Mouse (Mus musculus): ENCODE results near the gene Ddc. TPM values are rescaled to one million over a fixed set of nuclear protein-coding genes. Genes with fewer than 3 reads are reported as not detected.

Ddc gene
- total and polyA plus RNA-seq, 3 experiments, result 0.07 to 0.08 TPM; not detected in 1

DNA sequence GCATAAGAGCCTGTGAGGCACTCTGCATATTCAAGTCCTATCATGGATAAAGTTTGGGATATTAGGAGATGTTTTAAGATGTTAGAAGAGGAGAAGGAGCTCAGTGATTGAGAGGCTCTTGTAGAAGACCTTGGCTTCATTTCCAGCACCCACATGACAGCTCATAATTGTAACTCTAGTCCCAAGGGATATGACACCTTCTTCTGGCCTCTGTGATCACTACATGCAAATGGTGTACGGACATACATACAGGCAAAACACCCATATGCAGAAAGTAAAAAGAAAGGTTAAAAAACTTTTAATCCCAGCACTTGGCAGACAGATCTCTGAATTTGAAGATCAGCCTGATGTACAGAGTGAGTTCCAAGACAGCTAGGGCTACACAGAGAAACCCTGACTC, 99.3 kb downstream of the Ddc start:
- TF ChIP-seq USF1 (IDR thresholded peaks at IDR 0.05; ENCODE audit: low read depth, low read length) (no peak), CHD2 (IDR thresholded peaks at IDR 0.05; ENCODE audit: low read length) (no peak), MAX (IDR thresholded peaks at IDR 0.05; ENCODE audit: low read length) (no peak), USF2 (IDR thresholded peaks at IDR 0.05; ENCODE audit: borderline replicate concordance in 1 of 2, insufficient read depth in 1 of 2, low read depth in 1 of 2, low read length in 2 of 2) (no peak), POLR2AphosphoS2 (IDR thresholded peaks at IDR 0.05; ENCODE audit: low read length) (no peak), MEF2A (IDR thresholded peaks at IDR 0.05; ENCODE audit: extremely low read depth, insufficient replicate concordance, low read depth, low read length, poor library complexity, severe bottlenecking) (no peak), ZMIZ1 (IDR thresholded peaks at IDR 0.05; ENCODE audit: low read depth, low read length) (no peak), EP300 (IDR thresholded peaks at IDR 0.05; ENCODE audit: low read depth in 1 of 2, low read length in 2 of 2) (no peak), NRF1 (IDR thresholded peaks at IDR 0.05; ENCODE audit: insufficient read depth, low read depth, low read length, poor library complexity, severe bottlenecking) (no peak), ZC3H11A (IDR thresholded peaks at IDR 0.05; ENCODE audit: low read depth, low read length) (no peak), BHLHE40 (IDR thresholded peaks at IDR 0.05; ENCODE audit: borderline replicate concordance, low read depth, low read length) (no peak), RCOR1 (IDR thresholded peaks at IDR 0.05; ENCODE audit: low read depth, low read length) (no peak), RAD21 (IDR thresholded peaks at IDR 0.05; ENCODE audit: low read depth, low read length) (no peak), NELFE (IDR thresholded peaks at IDR 0.05; ENCODE audit: low read depth, low read length) (no peak), TAL1 (IDR thresholded peaks at IDR 0.05; ENCODE audit: low read length) (no peak), GABPA (IDR thresholded peaks at IDR 0.05; ENCODE audit: low read depth, low read length) (no peak), GATA1 (IDR thresholded peaks at IDR 0.05; ENCODE audit: low read depth, low read length) (no peak), MYC (IDR thresholded peaks at IDR 0.05; ENCODE audit: low read depth, low read length) (no peak), SMC3 (IDR thresholded peaks at IDR 0.05; ENCODE audit: low read depth, low read length) (no peak)
- H3K36me3 ChIP-seq (ENCODE audit: control insufficient read depth in 1 of 2, insufficient read depth in 2 of 2, low read length in 2 of 2), result peaks cover 33 to 53% of the 10 kb centered on the region in 2 experiments

DNA sequence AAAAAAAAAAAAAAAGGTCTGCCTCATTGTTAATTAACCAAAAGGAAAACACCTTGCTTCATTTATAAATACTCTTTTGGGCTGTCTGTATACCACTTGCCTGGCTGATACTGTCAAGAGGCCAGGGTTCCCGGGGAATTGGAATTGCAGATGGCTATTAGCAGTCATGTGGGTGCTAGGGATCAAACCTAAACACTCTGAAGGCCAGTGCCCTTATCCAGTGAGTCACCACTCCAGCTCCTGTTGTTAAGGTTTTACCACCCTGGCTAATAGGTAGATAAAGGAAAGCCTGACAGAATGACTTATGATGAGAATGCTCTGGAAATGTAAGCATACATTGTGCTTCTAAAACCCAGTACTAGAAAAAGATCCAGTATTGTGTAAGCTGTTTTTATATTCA, 103.3 kb downstream of the Ddc start:
- Histone ChIP-seq H3K79me2 (ENCODE audit: control insufficient read depth, insufficient read depth, low read length, poor library complexity) (peaks cover 4% of the 10 kb centered on the region; the same call in 1 of the 2 replicates), H3K4me3 (ENCODE audit: control insufficient read depth in 1 of 2, insufficient read depth in 1 of 2, low read depth in 2 of 2, low read length in 2 of 2) (no peak overlapping the region), H3K36me3 (ENCODE audit: control insufficient read depth in 1 of 2, insufficient read depth in 2 of 2, low read length in 2 of 2) (peaks cover 0 to 18% of the 10 kb centered on the region in 2 experiments; a peak in 3 of 4 replicates), H3K9me3 (replicated peaks; ENCODE audit: insufficient read depth, low read length) (no peaks in the 10 kb centered on the region), H3K27me3 (ENCODE audit: control insufficient read depth in 1 of 2, insufficient read depth in 2 of 2, low read length in 2 of 2) (no peaks in the 10 kb centered on the region), H3K27ac (ENCODE audit: control insufficient read depth, low read depth, low read length) (no peak overlapping the region), H3K4me1 (ENCODE audit: control insufficient read depth in 1 of 2, insufficient read depth in 2 of 2, low read length in 2 of 2) (no peaks in the 10 kb centered on the region), H3K9ac (ENCODE audit: control insufficient read depth, low read depth, low read length, poor library complexity, severe bottlenecking) (no peak overlapping the region)
- TF ChIP-seq CHD2 (IDR thresholded peaks at IDR 0.05; ENCODE audit: low read length), result no peak
- TF ChIP-seq EP300 (IDR thresholded peaks at IDR 0.05; ENCODE audit: low read depth in 1 of 2, low read length in 2 of 2), result no peak
- no peak for TF ChIP-seq BHLHE40 (IDR thresholded peaks at IDR 0.05; ENCODE audit: borderline replicate concordance, low read depth, low read length)
- no peak for TF ChIP-seq RCOR1 (IDR thresholded peaks at IDR 0.05; ENCODE audit: low read depth, low read length)
- TF ChIP-seq ZNF384 (IDR thresholded peaks at IDR 0.05; ENCODE audit: low read depth, low read length), result no peak
- TF ChIP-seq MAFK (IDR thresholded peaks at IDR 0.05; ENCODE audit: borderline replicate concordance, low read depth, low read length), result no peak
- TF ChIP-seq MAX (IDR thresholded peaks at IDR 0.05; ENCODE audit: low read length), result no peak
- TF ChIP-seq MAZ (IDR thresholded peaks at IDR 0.05; ENCODE audit: low read depth, low read length), result no peak
- no peak for TF ChIP-seq UBTF (IDR thresholded peaks at IDR 0.05; ENCODE audit: borderline replicate concordance, insufficient read depth, low read depth, low read length)
- TF ChIP-seq MXI1 (IDR thresholded peaks at IDR 0.05; ENCODE audit: low read depth, low read length), result no peak
- TF ChIP-seq SMC3 (IDR thresholded peaks at IDR 0.05; ENCODE audit: low read depth, low read length), result no peak
- no peak for TF ChIP-seq ZC3H11A (IDR thresholded peaks at IDR 0.05; ENCODE audit: low read depth, low read length)
- no peak for DNase-seq (ENCODE audit: low read depth, low spot score)

More for the DNA sequence above, 99.3 kb downstream of the Ddc start:
- Histone ChIP-seq H3K27me3 (ENCODE audit: control insufficient read depth in 1 of 2, insufficient read depth in 2 of 2, low read length in 2 of 2) (no peaks in the 10 kb centered on the region), H3K4me1 (ENCODE audit: control insufficient read depth in 1 of 2, insufficient read depth in 2 of 2, low read length in 2 of 2) (peaks cover 17 to 26% of the 10 kb centered on the region in 2 experiments), H3K4me3 (ENCODE audit: control insufficient read depth in 1 of 2, insufficient read depth in 1 of 2, low read depth in 2 of 2, low read length in 2 of 2) (no peak overlapping the region), H3K9me3 (replicated peaks; ENCODE audit: insufficient read depth, low read length) (no peaks in the 10 kb centered on the region), H3K9ac (ENCODE audit: control insufficient read depth, low read depth, low read length, poor library complexity, severe bottlenecking) (no peak overlapping the region), H3K27ac (ENCODE audit: control insufficient read depth, low read depth, low read length) (no peak overlapping the region), H3K79me2 (ENCODE audit: control insufficient read depth, insufficient read depth, low read length, poor library complexity) (peaks cover 12% of the 10 kb centered on the region)
- no peak for DNase-seq (ENCODE audit: low read depth, low spot score)

Data from MEL (cell line).